Mouse (Mus musculus) brain, embryonic 14.5 days (tissue): ENCODE data around the gene Trem1. TPM values are rescaled to one million over a fixed set of nuclear protein-coding genes. Genes with fewer than 3 reads are reported as not detected.

Experiments
- DNase-seq: peaks from one replicate; pipeline ENCODE4 v3.0.0-alpha.2; 2011; ENCODE audit warnings: low read depth
- CTCF ChIP-seq: fragments of 200-500 bp; IDR thresholded peaks from 2 replicates; pipeline ENCODE4 v1.5.1; 2012; ENCODE audit warnings: inconsistent platforms, mild to moderate bottlenecking, moderate library complexity, borderline replicate concordance; ENCODE audit not compliant: insufficient read depth, insufficient read length; ENCODE audit errors: extremely low read depth
- POLR2A ChIP-seq: fragments of 200-500 bp; IDR thresholded peaks from 2 replicates; pipeline ENCODE4 v1.6.1; 2012; ENCODE audit warnings: mild to moderate bottlenecking, inconsistent platforms, borderline replicate concordance; ENCODE audit not compliant: poor library complexity, insufficient read depth, insufficient read length, severe bottlenecking; ENCODE audit errors: extremely low read depth
- polyA plus RNA-seq: library from polyadenylated mRNA; depleted of rRNA; stranded (reverse); fragments of >200 nt; gene quantifications from 2 replicates; pipeline ENCODE4 v1.2.3, GENCODE M21; 2012

Gene Trem1
- polyA plus RNA-seq, 1 experiment = not detected

DNA sequence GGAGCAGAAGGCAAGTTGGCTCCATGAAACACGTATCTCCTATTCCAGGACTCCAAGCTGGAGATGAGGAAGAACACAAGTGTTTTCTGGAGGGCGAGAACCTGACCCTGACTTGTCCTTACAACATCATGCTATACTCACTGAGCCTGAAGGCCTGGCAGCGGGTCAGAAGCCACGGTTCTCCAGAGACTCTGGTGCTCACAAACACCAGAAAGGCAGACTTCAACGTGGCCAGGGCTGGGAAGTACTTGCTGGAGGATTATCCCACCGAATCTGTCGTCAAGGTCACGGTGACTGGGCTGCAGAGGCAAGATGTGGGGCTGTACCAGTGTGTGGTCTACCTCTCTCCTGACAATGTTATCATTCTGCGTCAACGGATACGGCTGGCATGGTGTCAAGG lies 16.9 kb downstream of the Trem1 start:
- no peak for DNase-seq
- TF ChIP-seq CTCF (no peak), POLR2A (no peak)

DNA sequence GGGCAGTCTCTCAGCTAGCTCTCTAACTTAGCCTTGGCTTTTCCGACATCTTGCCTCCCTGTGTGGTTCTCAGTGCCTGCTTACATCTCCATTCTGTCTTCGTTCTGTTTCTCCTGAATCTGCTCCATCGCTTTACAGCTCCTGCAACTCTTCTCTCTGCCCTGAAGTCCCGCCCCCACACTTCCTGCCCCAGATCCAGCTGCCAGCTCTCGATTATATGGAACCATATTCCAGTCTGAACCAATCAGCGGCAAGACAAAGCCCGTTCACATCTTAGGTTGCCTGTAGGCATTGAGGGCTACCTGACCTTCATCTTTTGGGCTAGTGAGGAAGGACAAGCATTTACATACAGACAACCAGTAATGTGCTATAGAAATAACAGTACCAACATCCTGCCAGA lies 18.1 kb downstream of the Trem1 start:
- no peak for DNase-seq
- no peak for TF ChIP-seq CTCF
- TF ChIP-seq POLR2A = no peak

DNA sequence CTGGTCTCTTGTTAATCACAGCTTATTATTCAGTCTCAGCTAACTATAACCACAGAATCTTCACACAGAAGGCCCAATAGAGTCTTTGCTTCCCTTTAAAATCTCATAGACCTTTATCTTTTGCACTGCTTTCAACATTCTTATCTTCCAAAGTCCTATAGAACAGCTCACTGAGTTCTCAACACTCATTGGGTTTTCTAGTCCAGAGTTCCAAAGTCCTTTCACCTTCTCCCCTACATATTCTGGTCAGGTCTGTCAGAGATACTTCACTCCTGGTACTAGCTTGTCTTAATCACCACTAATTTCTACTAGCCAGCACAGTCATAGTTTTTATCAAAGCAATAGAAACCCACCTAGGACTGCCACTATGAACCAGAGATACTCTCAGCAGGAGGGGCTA lies 24.0 kb downstream of the Trem1 start:
- DNase-seq = no peak
- TF ChIP-seq POLR2A (no peak), CTCF (no peak)

DNA sequence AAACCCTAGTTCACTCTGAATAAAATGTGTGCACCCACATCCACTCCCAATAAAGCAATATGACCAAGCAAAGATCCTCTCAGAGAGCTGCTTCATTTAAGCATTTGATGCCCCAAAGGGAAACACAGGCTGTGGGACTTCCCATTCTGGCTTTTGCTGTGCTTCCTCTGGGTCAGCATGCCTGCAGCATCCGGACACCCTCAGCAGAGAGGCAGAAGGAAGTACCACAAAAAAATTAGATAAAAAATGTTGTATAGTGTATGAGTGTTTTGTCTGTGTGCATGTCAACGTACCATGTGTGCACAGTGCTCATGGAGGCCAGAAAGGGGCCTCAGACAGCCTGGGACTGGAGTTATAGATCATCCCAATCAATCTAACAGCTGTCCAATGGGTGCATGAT lies 29.3 kb downstream of the Trem1 start:
- no peak for DNase-seq
- no peak for TF ChIP-seq POLR2A
- no peak for TF ChIP-seq CTCF

DNA sequence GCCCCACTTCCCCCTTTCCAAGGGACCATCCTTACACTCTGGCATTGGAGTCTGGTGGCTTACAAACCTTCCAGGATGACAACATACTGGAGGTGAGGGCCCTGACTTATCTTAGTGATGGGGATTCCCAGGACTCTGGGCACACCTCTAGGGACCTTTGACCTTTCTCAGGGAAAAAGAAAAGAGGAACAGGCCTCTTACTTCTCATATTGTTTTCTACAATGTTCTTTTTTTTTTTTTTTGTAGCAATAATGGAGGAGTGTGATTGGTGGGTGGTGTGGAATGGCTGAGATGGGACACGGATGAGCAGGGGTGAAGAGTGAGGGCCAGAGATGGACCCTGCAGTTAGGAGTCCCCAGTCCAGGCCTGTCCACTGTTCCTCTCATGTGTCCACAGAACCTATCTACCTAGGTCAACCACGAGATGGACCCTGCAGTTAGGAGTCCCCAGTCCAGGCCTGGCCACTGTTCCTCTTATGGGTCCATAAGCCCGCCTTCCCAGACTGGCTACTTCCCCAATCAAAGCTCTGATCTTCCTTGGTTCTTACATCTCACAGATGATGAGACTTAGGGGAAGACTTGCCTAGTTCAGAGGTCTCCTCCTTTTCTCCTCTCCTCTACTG lies 31.3 kb downstream of the Trem1 start, which contains the start of gene Treml4:
Gene Treml4, plus strand, starts transcription at position 555 of the 622 bp plus-strand sequence.
- TF ChIP-seq POLR2A (no peak), CTCF (no peak)
- no peak for DNase-seq

DNA sequence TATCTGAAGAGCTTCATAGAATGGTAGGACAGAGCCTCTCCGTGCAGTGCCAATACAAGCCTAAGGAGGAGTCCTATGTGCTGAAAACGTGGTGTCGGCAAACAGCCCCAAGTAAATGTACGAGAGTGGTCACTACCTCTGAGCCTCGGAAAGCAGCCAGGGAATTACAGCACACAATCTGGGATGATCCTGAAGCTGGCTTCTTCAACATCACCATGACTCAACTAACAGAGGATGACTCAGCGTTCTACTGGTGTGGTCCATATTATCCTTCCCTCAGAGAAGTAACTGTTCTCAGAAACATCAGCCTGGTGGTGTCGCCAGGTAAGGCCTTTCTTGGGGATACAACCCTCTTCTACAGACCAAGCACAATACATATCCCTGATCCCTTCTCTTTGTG lies 32.1 kb downstream of the Trem1 start:
- no peak for DNase-seq
- TF ChIP-seq CTCF (no peak), POLR2A (no peak)

DNA sequence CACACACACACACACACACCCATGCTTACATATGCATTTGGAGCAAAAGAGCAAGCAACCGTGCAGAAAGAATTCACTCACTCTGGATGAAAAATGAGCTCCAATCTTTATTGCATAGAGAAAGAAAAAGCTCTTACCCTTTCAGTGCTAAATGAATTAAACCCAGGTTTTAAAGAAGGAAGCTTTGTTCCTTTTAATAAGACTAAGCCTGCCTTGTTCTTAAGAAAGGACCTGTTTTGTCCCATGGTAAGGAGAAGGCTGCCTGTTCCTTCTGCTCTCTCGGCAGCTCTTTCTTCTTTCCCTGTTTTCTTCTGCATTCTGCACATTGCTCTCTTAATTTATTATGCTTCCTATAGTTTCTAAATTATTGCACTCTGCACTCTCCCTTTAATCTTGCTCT lies 33.6 kb downstream of the Trem1 start:
- no peak for TF ChIP-seq POLR2A
- no peak for TF ChIP-seq CTCF
- peak; percentile 62 for DNase-seq

DNA sequence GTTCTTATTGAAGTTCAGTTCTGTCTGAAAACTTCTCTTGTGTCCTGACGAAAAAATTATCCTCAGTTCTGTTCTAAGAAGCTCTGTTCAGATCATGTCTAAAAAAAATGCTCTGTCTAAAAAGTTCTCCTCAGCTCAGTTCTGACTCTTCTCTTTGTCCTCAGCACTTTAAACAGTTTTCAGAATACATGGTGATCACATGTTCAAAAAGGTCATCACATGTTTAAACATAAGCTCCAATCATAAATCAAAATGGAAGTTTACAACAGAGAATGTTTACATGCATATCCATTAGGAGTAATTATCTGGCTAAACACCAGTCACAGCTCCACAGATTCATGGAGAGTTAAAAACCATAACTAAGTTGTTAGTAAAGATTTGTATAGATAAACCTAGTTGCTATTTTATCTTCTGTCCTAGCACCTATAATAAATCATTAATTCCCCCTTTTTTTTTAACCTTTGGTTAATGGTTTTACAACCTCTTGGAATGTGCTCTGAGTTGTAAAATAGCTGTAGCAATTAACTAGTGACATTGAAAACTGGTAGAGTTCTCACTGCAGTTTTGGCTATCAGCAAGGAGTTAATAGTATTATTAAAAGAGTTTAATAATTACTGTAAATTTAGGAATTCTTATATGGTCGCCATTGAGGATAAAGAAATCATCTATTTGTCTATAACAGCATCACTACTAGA lies 34.2 kb downstream of the Trem1 start:
- TF ChIP-seq POLR2A = no peak
- no peak for DNase-seq

DNA sequence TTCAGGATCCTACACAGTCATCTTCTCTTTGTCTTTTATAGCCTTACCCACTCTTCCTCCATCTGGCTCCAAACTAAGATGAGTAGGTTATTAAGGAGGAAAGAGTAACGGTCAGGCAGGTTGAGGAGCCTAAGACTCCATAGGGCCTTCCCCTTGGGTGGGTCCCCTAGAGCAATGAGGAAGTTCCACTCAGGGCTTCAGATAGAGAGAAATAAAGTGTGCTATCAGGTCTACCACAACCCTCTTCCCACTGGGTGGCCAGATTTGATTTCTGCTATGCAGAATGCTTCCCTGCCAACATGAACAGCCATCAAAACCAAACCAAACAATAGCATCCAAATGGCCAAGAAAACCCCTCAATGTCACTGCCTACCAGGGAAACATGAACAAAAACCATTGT lies 35.0 kb downstream of the Trem1 start:
- TF ChIP-seq POLR2A = no peak
- no peak for TF ChIP-seq CTCF

DNA sequence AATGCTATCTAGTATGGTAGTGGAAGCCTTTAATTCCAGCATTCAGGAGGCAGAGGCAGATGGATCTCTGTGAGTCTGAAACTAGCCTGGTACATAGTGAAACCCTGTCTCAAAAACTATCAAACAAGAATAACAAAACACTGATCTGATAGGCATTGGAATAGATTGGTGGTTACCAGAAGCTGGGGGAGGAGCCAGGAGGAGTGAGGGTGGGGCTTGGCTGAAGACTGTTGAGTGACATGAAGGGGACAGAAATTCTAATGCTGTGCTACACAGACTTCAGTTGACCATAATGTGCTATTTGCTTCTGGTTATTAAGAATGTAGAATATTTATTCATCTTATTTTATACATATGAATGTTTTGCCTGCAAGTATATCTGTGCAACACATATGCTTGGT lies 35.7 kb downstream of the Trem1 start:
- DNase-seq = no peak
- TF ChIP-seq POLR2A (no peak), CTCF (no peak)

More for the DNA sequence above, 35.0 kb downstream of the Trem1 start:
- no peak for DNase-seq

DNA sequence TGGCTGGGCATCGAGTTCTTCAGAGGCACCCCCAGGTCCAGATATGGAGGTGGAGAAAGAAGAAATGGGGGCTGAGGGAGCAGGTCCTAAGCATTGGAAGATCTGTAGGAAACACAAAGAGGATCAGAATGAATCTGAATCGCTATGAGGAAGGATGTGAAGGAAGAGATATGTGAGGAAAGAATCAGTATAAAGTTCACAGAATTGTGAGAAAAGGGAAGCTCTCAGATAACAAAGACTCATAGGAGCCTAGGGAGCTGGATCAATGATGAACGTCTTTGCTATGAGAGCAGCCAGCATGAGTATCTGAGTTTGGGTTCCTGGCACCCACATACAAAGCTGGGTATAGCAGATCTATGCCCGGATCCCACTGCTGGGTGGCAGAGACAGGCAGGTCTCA lies 37.3 kb downstream of the Trem1 start:
- no peak for DNase-seq
- TF ChIP-seq CTCF (no peak), POLR2A (no peak)

DNA sequence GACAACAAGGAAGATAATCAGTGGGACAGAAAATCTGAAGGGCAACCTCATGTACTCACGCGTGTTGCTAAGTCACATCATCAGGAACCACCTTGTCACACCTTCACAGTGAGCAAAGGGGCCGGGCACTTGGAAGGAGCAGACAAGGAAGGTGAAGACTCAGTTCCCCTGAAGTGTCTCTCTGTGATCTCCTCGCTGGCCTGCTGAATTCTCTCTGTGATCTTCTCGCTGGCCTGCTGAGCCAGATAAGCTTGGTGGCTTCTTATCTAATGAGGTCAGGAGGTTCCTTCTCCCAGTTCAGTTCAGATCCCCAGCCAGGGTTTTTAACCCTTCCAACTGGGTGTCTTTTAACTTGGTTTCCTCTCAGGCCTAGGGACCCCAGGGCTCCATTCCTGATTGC lies 39.6 kb downstream of the Trem1 start:
- TF ChIP-seq POLR2A (no peak), CTCF (no peak)
- DNase-seq = no peak
